Mouse (Mus musculus): Measurements from ENCODE around the gene Reln.

DNA sequence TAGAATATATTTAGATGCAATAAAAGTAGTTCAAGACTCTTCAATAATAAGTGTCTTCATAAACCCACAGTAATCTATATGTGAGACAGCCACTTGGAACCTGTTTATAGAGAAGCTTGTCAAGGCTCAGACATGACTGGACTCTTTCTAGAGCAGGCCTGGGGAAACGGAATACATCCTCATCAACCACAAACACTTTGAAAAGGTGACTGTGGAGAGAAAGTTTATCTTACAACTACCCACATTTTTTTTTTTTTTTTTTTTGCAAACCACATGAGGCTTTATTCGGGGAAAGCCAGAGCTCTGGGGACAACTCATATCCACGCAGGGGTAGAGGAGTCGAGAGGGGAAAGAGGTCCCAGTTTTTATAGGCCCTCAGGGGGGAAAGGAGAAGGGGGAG is 36.6 kb downstream of the Reln start:
- TF ChIP-seq MYOD1 (IDR thresholded peaks at IDR 0.05; ENCODE audit: control insufficient read depth in 1 of 3, insufficient read length in 2 of 3, low read depth in 2 of 3) (no peak), POLR2AphosphoS2 (IDR thresholded peaks at IDR 0.05; ENCODE audit: insufficient read length, low read depth) (no peak), POLR2A (IDR thresholded peaks at IDR 0.05; ENCODE audit: insufficient read length, low read depth) (no peak)
